8 mouse cellular contexts compared by ENCODE assay signal in genomic region chr17:86905297-86906135, GRCm38 (mm10). TPM values are rescaled to one million over a fixed set of nuclear protein-coding genes. Genes with fewer than 3 reads are reported as not detected.
DNase-seq lines count a peak whose midpoint lies in the region; ATAC-seq and TF ChIP-seq lines count a peak whose summit lies in the region.

No protein-coding gene starts in this region.

- H3K4me3 ChIP-seq in heart, embryonic 10.5 days: 0 out of 2 replicates have a peak overlapping the region, but pooled peaks have one; percentile 15
- H3K4me3 ChIP-seq in kidney, adult 2 months (ENCODE audit: insufficient read depth, low read depth, low read length): no peak overlapping the region
- no peak overlapping the region for H3K4me3 ChIP-seq in limb, embryonic 15.5 days

- peak overlapping the region; percentile 36; the same call in 1 of the 2 replicates for H3K4me2 ChIP-seq in limb, embryonic 15.5 days

- peak; percentile 62 for ATAC-seq in frontal cortex, adult (ENCODE audit: low TSS enrichment)
- ATAC-seq in limb, embryonic 15.5 days (ENCODE audit: insufficient number of reproducible peaks, low FRiP score, low TSS enrichment, low read depth): peak; percentile 51; the same call in 1 of the 2 replicates

- no peaks in the 10 kb centered on the region for H3K36me3 ChIP-seq in heart, embryonic 10.5 days
- H3K36me3 ChIP-seq in kidney, adult 2 months (ENCODE audit: control insufficient read depth, insufficient read depth, low read length): no peaks in the 10 kb centered on the region
- no peaks in the 10 kb centered on the region for H3K36me3 ChIP-seq in limb, embryonic 15.5 days

- no peak overlapping the region for H3K9ac ChIP-seq in limb, embryonic 15.5 days

- H3K27ac ChIP-seq in heart, embryonic 10.5 days: peak overlapping the region; percentile 4; the same call in 1 of the 2 replicates
- H3K27ac ChIP-seq in kidney, adult 2 months (ENCODE audit: insufficient read depth, low read depth, low read length): no peak overlapping the region
- peak overlapping the region; percentile 81 for H3K27ac ChIP-seq in limb, embryonic 15.5 days

- TF ChIP-seq POLR2A in kidney, adult 2 months (IDR thresholded peaks at IDR 0.05; ENCODE audit: low read depth, low read length): no peak

- WGBS in heart, embryonic 10.5 days: 26% methylated on average over 19 of the region's 19 CpGs
- 25% methylated on average over 19 of the region's 19 CpGs for WGBS in kidney, adult 2 months
- 20% methylated on average over 19 of the region's 19 CpGs for WGBS in limb, embryonic 15.5 days

- peaks cover 43% of the 10 kb centered on the region for H3K4me1 ChIP-seq in heart, embryonic 10.5 days
- H3K4me1 ChIP-seq in kidney, adult 2 months (ENCODE audit: control insufficient read depth, insufficient read depth, low read length): no peaks in the 10 kb centered on the region; the same call in 1 of the 2 replicates
- H3K4me1 ChIP-seq in limb, embryonic 15.5 days: peaks cover 22% of the 10 kb centered on the region

- TF ChIP-seq CTCF in kidney, adult 2 months (conservative IDR thresholded peaks at IDR 0.05; ENCODE audit: insufficient read depth, insufficient read length, low read depth, low read length): peak; percentile 40

- no peak for DNase-seq in frontal cortex, postnatal 25 days (ENCODE audit: low spot score in 2 of 2)
- peak; percentile 27 for DNase-seq in embryo, embryonic 11.5 days (ENCODE audit: low read depth, low spot score)
- peak; percentile 84 for DNase-seq in heart, embryonic 10.5 days (ENCODE audit: low spot score)
- peak; percentile 18 for DNase-seq in kidney, adult 2 months
- peak; percentile 46 for DNase-seq in neural tube, embryonic 10.5 days (ENCODE audit: extremely low spot score, low spot score)
- DNase-seq in c-Kit-positive CD71-positive TER-119-positive erythroid progenitor cells, embryonic 14.5 days (ENCODE audit: low spot score): no peak

- H3K9me3 ChIP-seq in heart, embryonic 10.5 days: no peaks in the 10 kb centered on the region
- no peaks in the 10 kb centered on the region for H3K9me3 ChIP-seq in limb, embryonic 15.5 days

- H3K27me3 ChIP-seq in heart, embryonic 10.5 days (ENCODE audit: insufficient read depth, poor library complexity, severe bottlenecking): peaks cover 22% of the 10 kb centered on the region
- H3K27me3 ChIP-seq in kidney, adult 2 months (replicated peaks; ENCODE audit: control insufficient read depth, insufficient read depth, low read length): no peaks in the 10 kb centered on the region
- H3K27me3 ChIP-seq in limb, embryonic 15.5 days: peaks cover 7% of the 10 kb centered on the region; the same call in 1 of the 2 replicates

RNA-seq across cellular contexts. Expression of gene Tmem247, which starts 11.6 kb away (rescaled TPM):
- polyA plus RNA-seq in heart, embryonic 10.5 days (2016; fragmentation: Nextera tagmentation; extraction: Ambion mirVana): not detected in 2 replicates
- polyA plus RNA-seq in kidney, adult 2 months (2012; rRNA removed): not detected in 2 replicates
- not detected in 2 replicates for polyA plus RNA-seq in limb, embryonic 15.5 days (2015; fragmentation: Nextera tagmentation; extraction: Ambion mirVana)

RNA-seq across cellular contexts. Expression of gene Atp6v1e2, which starts 42.2 kb away (rescaled TPM):
- polyA plus RNA-seq in heart, embryonic 10.5 days (2016; fragmentation: Nextera tagmentation; extraction: Ambion mirVana): not detected in 2 replicates
- polyA plus RNA-seq in kidney, adult 2 months (2012; rRNA removed): not detected in 2 replicates
- 0.24 TPM in 1 of 2 replicates, not detected in the other for polyA plus RNA-seq in limb, embryonic 15.5 days (2015; fragmentation: Nextera tagmentation; extraction: Ambion mirVana)

RNA-seq across cellular contexts. Expression of gene Rhoq, which starts 57.4 kb away (rescaled TPM):
- 15.5 and 15.9 TPM in 2 replicates for polyA plus RNA-seq in heart, embryonic 10.5 days (2016; fragmentation: Nextera tagmentation; extraction: Ambion mirVana)
- 27.1 and 30.8 TPM in 2 replicates for polyA plus RNA-seq in kidney, adult 2 months (2012; rRNA removed)
- polyA plus RNA-seq in limb, embryonic 15.5 days (2015; fragmentation: Nextera tagmentation; extraction: Ambion mirVana): 22.0 and 23.0 TPM in 2 replicates

Comparison
In these comparisons a context has a peak if more than half of its experiments do, and no peak if none do; other contexts are left out.
1. DNase-seq: peak in embryo, embryonic 11.5 days (single experiment), heart, embryonic 10.5 days (single experiment), kidney, adult 2 months (single experiment) and neural tube, embryonic 10.5 days (single experiment); none in frontal cortex, postnatal 25 days (0 of 2) and c-Kit-positive CD71-positive TER-119-positive erythroid progenitor cells, embryonic 14.5 days (single experiment).